Mouse (Mus musculus) frontal cortex, adult (tissue): ENCODE results near the gene Depdc5.
A peak's percentile ranks its signal among the peaks of the same experiment; 100 is the strongest.
"Not testable (repeated sequence)": the region's sequence is repeated elsewhere in the genome, so short reads cannot be mapped to it uniquely, and the experiment has no call there.

Source experiments
- ATAC-seq: cut with Nextera tagmentation; 2 replicates; pipeline ENCODE4 v1.9.2; 2017; ENCODE audit warnings: mild to moderate bottlenecking, moderate library complexity, mixed read lengths; ENCODE audit not compliant: low TSS enrichment

The Depdc5 gene

GRCm38 (mm10) chr5:32914071-32914470 lies 50.6 kb downstream of the Depdc5 start:
- no peak for ATAC-seq

- ATAC-seq: not testable (repeated sequence)
Measured at GRCm38 (mm10) chr5:32919281-32919680, 55.8 kb downstream of the Depdc5 start.

- peak; percentile 93 for ATAC-seq
Measured at GRCm38 (mm10) chr5:32922906-32923305, 59.4 kb downstream of the Depdc5 start.

- ATAC-seq: peak; percentile 93
Measured at GRCm38 (mm10) chr5:32930761-32931160, 67.3 kb downstream of the Depdc5 start.

GRCm38 (mm10) chr5:32934654-32935053 lies 71.2 kb downstream of the Depdc5 start:
- no peak for ATAC-seq

GRCm38 (mm10) chr5:32940586-32940985 lies 77.1 kb downstream of the Depdc5 start:
- no peak for ATAC-seq

- ATAC-seq: no peak
Measured at GRCm38 (mm10) chr5:32941209-32941924, 77.9 kb downstream of the Depdc5 start.

GRCm38 (mm10) chr5:32950077-32950476 lies 86.6 kb downstream of the Depdc5 start:
- ATAC-seq: peak; percentile 85

GRCm38 (mm10) chr5:32950702-32951274 lies 87.3 kb downstream of the Depdc5 start:
- peak; percentile 48; the same call in 1 of the 2 replicates for ATAC-seq

GRCm38 (mm10) chr5:32955716-32956115 lies 92.2 kb downstream of the Depdc5 start:
- 0 out of 2 replicates have a peak, but pooled peaks have one; percentile 20 for ATAC-seq

GRCm38 (mm10) chr5:32961616-32962015 lies 98.1 kb downstream of the Depdc5 start:
- ATAC-seq: no peak

GRCm38 (mm10) chr5:32962581-32962980 lies 99.1 kb downstream of the Depdc5 start:
- ATAC-seq: no peak

- peak; percentile 55 for ATAC-seq
Measured at GRCm38 (mm10) chr5:32976541-32976940, 113.0 kb downstream of the Depdc5 start.

GRCm38 (mm10) chr5:32977179-32977578 lies 113.7 kb downstream of the Depdc5 start:
- ATAC-seq: peak; percentile 83

GRCm38 (mm10) chr5:32985379-32985778 lies 121.9 kb downstream of the Depdc5 start:
- no peak for ATAC-seq

- no peak for ATAC-seq
Measured at GRCm38 (mm10) chr5:32987873-32988272, 124.4 kb downstream of the Depdc5 start.

- peak; percentile 62 for ATAC-seq
Measured at GRCm38 (mm10) chr5:32989959-32990640, 126.6 kb downstream of the Depdc5 start.

GRCm38 (mm10) chr5:32991152-32991551 lies 127.7 kb downstream of the Depdc5 start:
- ATAC-seq: peak; percentile 14; the same call in 1 of the 2 replicates

- ATAC-seq: no peak
Measured at GRCm38 (mm10) chr5:32994471-32994870, 131.0 kb downstream of the Depdc5 start.

- ATAC-seq: peak; percentile 11; the same call in 1 of the 2 replicates
Measured at GRCm38 (mm10) chr5:32995756-32996155, 132.3 kb downstream of the Depdc5 start.

- ATAC-seq: no peak
Measured at GRCm38 (mm10) chr5:32996560-32996959, 133.1 kb downstream of the Depdc5 start.

- no peak for ATAC-seq
Measured at GRCm38 (mm10) chr5:32997686-32998085, 134.2 kb downstream of the Depdc5 start.

GRCm38 (mm10) chr5:32998783-32999182 lies 135.3 kb downstream of the Depdc5 start:
- no peak for ATAC-seq
